Mouse (Mus musculus) MEL (cell line): ENCODE measurements around the gene Sccpdh. TPM values are rescaled to one million over a fixed set of nuclear protein-coding genes. Genes with fewer than 3 reads are reported as not detected.
A peak's percentile ranks its signal among the peaks of the same experiment; 100 is the strongest.

Experiments used
- DNase-seq: peaks from one replicate; pipeline ENCODE4 v3.0.0; 2011; ENCODE audit warnings: low read depth, low spot score
- H3K27ac ChIP-seq: 2 replicates; pipeline ENCODE4 v1.5.1; 2012; ENCODE audit warnings: low read depth, mild to moderate bottlenecking, control low read depth, low read length, moderate library complexity; ENCODE audit not compliant: control insufficient read depth
- H3K27me3 ChIP-seq, 2 experiments: fragments of 150-350 bp in 1 of 2; sonication (generic) in 1 of 2; 2 replicates each; pipeline ENCODE4 v1.6.1; 2012; ENCODE audit warnings: low read length in 2 of 2, mild to moderate bottlenecking in 2 of 2, improper control_type of control experiment in 1 of 2, moderate library complexity in 1 of 2; ENCODE audit not compliant: insufficient read depth in 2 of 2, control insufficient read depth in 1 of 2
- H3K36me3 ChIP-seq, 2 experiments: 2 replicates each; pipeline ENCODE4 v1.6.1; 2012 to 2014; ENCODE audit warnings: low read length in 2 of 2, improper control_type of control experiment in 1 of 2, inconsistent platforms in 1 of 2, mild to moderate bottlenecking in 1 of 2; ENCODE audit not compliant: insufficient read depth in 2 of 2, control insufficient read depth in 1 of 2
- H3K4me1 ChIP-seq, 2 experiments: fragments of 150-350 bp in 1 of 2; sonication (generic) in 1 of 2; 2 replicates each; pipeline ENCODE4 v1.6.1; 2012; ENCODE audit warnings: low read length in 2 of 2, improper control_type of control experiment in 1 of 2, mild to moderate bottlenecking in 1 of 2; ENCODE audit not compliant: insufficient read depth in 2 of 2, control insufficient read depth in 1 of 2
- H3K4me3 ChIP-seq, 2 experiments: fragments of 150-350 bp in 1 of 2; sonication (generic) in 1 of 2; 2 replicates each; pipeline ENCODE4 v1.5.1; 2012; ENCODE audit warnings: low read depth in 2 of 2, low read length in 2 of 2, mild to moderate bottlenecking in 2 of 2, moderate library complexity in 2 of 2, control low read depth in 1 of 2, improper control_type of control experiment in 1 of 2; ENCODE audit not compliant: control insufficient read depth in 1 of 2, insufficient read depth in 1 of 2
- H3K79me2 ChIP-seq: 2 replicates; pipeline ENCODE4 v1.6.1; 2012; ENCODE audit warnings: mild to moderate bottlenecking, low read length, moderate library complexity; ENCODE audit not compliant: control insufficient read depth, poor library complexity, insufficient read depth
- H3K9ac ChIP-seq: 2 replicates; pipeline ENCODE4 v1.6.1; 2012; ENCODE audit warnings: low read depth, mild to moderate bottlenecking, control low read depth, low read length, moderate library complexity; ENCODE audit not compliant: control insufficient read depth, poor library complexity, severe bottlenecking
- H3K9me3 ChIP-seq: fragments of 150-350 bp; sonication (generic); replicated peaks from 2 replicates; pipeline ENCODE4 v1.6.1; 2012; ENCODE audit warnings: mild to moderate bottlenecking, low read length, improper control_type of control experiment, moderate library complexity; ENCODE audit not compliant: insufficient read depth
- BHLHE40 ChIP-seq: IDR thresholded peaks from 2 replicates; pipeline ENCODE4 v1.6.1; 2012; ENCODE audit warnings: low read depth, mild to moderate bottlenecking, inconsistent platforms, low read length, improper control_type of control experiment, borderline replicate concordance
- CHD1 ChIP-seq: IDR thresholded peaks from 2 replicates; pipeline ENCODE4 v1.6.1; 2012; ENCODE audit warnings: low read depth, mild to moderate bottlenecking, inconsistent platforms, low read length, improper control_type of control experiment
- CHD2 ChIP-seq: IDR thresholded peaks from 2 replicates; pipeline ENCODE4 v1.6.1; 2011; ENCODE audit warnings: low read length, improper control_type of control experiment
- CTCF ChIP-seq, 3 experiments: IDR thresholded peaks in 2 of 3; conservative IDR thresholded peaks in 1 of 3; 2 replicates each; pipeline ENCODE4 v1.5.1; 2011 to 2012; ENCODE audit warnings: low read length in 3 of 3, low read depth in 2 of 3, mild to moderate bottlenecking in 2 of 3, improper control_type of control experiment in 1 of 3, inconsistent platforms in 1 of 3, mixed read lengths in 1 of 3, moderate library complexity in 1 of 3; ENCODE audit not compliant: control insufficient read depth in 1 of 3, insufficient read depth in 1 of 3, poor library complexity in 1 of 3, severe bottlenecking in 1 of 3
- ETS1 ChIP-seq: IDR thresholded peaks from 2 replicates; pipeline ENCODE4 v1.6.1; 2012; ENCODE audit warnings: low read depth, mild to moderate bottlenecking, inconsistent platforms, low read length, improper control_type of control experiment, moderate library complexity
- JUND ChIP-seq: IDR thresholded peaks from 2 replicates; pipeline ENCODE4 v1.6.1; 2011; ENCODE audit warnings: low read depth, mild to moderate bottlenecking, improper control_type of control experiment, low read length
- KAT2A ChIP-seq: conservative IDR thresholded peaks from 2 replicates; pipeline ENCODE4 v1.6.1; 2012; ENCODE audit warnings: low read depth, low read length, improper control_type of control experiment, inconsistent platforms
- MAX ChIP-seq: IDR thresholded peaks from 2 replicates; pipeline ENCODE4 v1.6.1; 2011; ENCODE audit warnings: low read length, improper control_type of control experiment
- MAZ ChIP-seq: IDR thresholded peaks from 2 replicates; pipeline ENCODE4 v1.6.1; 2012; ENCODE audit warnings: low read depth, mild to moderate bottlenecking, inconsistent platforms, low read length, improper control_type of control experiment
- MEF2A ChIP-seq: IDR thresholded peaks from 2 replicates; pipeline ENCODE4 v1.6.1; 2014; ENCODE audit warnings: low read depth, mild to moderate bottlenecking, inconsistent platforms, low read length, improper control_type of control experiment; ENCODE audit not compliant: poor library complexity, insufficient replicate concordance, severe bottlenecking; ENCODE audit errors: extremely low read depth
- MXI1 ChIP-seq: IDR thresholded peaks from 2 replicates; pipeline ENCODE4 v1.6.1; 2011; ENCODE audit warnings: mild to moderate bottlenecking, low read depth, low read length, improper control_type of control experiment
- MYB ChIP-seq: IDR thresholded peaks from 2 replicates; pipeline ENCODE4 v1.6.1; 2011; ENCODE audit warnings: mild to moderate bottlenecking, low read depth, low read length, improper control_type of control experiment
- MYC ChIP-seq: IDR thresholded peaks from 2 replicates; pipeline ENCODE4 v1.6.1; 2011; ENCODE audit warnings: low read depth, mild to moderate bottlenecking, low read length, improper control_type of control experiment, moderate library complexity
- NELFE ChIP-seq: IDR thresholded peaks from 2 replicates; pipeline ENCODE4 v1.6.1; 2011; ENCODE audit warnings: low read depth, low read length, improper control_type of control experiment
- NRF1 ChIP-seq: IDR thresholded peaks from 2 replicates; pipeline ENCODE4 v1.6.1; 2014; ENCODE audit warnings: low read depth, mild to moderate bottlenecking, inconsistent platforms, low read length, improper control_type of control experiment, moderate library complexity; ENCODE audit not compliant: poor library complexity, insufficient read depth, severe bottlenecking
- SIN3A ChIP-seq: IDR thresholded peaks from 2 replicates; pipeline ENCODE4 v1.6.1; 2012; ENCODE audit warnings: low read length, improper control_type of control experiment, inconsistent platforms
- SMC3 ChIP-seq: IDR thresholded peaks from 2 replicates; pipeline ENCODE4 v1.6.1; 2011; ENCODE audit warnings: low read depth, low read length, improper control_type of control experiment
- TAL1 ChIP-seq: IDR thresholded peaks from 2 replicates; pipeline ENCODE4 v1.6.1; 2012; ENCODE audit warnings: mild to moderate bottlenecking, inconsistent platforms, low read length, moderate library complexity, mixed read lengths
- TBP ChIP-seq: IDR thresholded peaks from 2 replicates; pipeline ENCODE4 v1.8.0; 2011; ENCODE audit warnings: low read depth, low read length, improper control_type of control experiment
- TCF12 ChIP-seq: IDR thresholded peaks from 2 replicates; pipeline ENCODE4 v1.6.1; 2014; ENCODE audit warnings: low read depth, mild to moderate bottlenecking, inconsistent platforms, low read length, improper control_type of control experiment, moderate library complexity
- UBTF ChIP-seq: IDR thresholded peaks from 2 replicates; pipeline ENCODE4 v1.6.1; 2012; ENCODE audit warnings: low read depth, mild to moderate bottlenecking, inconsistent platforms, low read length, improper control_type of control experiment, moderate library complexity, borderline replicate concordance; ENCODE audit not compliant: insufficient read depth
- USF1 ChIP-seq: IDR thresholded peaks from 2 replicates; pipeline ENCODE4 v1.6.1; 2014; ENCODE audit warnings: low read depth, mild to moderate bottlenecking, inconsistent platforms, low read length, improper control_type of control experiment, moderate library complexity
- USF2 ChIP-seq, 2 experiments: IDR thresholded peaks; 2 replicates each; pipeline ENCODE4 v1.6.1; 2011 to 2012; ENCODE audit warnings: improper control_type of control experiment in 2 of 2, low read length in 2 of 2, borderline replicate concordance in 1 of 2, inconsistent platforms in 1 of 2, low read depth in 1 of 2, mild to moderate bottlenecking in 1 of 2; ENCODE audit not compliant: insufficient read depth in 1 of 2
- ZC3H11A ChIP-seq: IDR thresholded peaks from 2 replicates; pipeline ENCODE4 v1.6.1; 2012; ENCODE audit warnings: low read depth, mild to moderate bottlenecking, inconsistent platforms, low read length, improper control_type of control experiment
- ZKSCAN1 ChIP-seq: IDR thresholded peaks from 2 replicates; pipeline ENCODE4 v1.6.1; 2012; ENCODE audit warnings: low read depth, mild to moderate bottlenecking, inconsistent platforms, low read length, improper control_type of control experiment, moderate library complexity
- ZNF384 ChIP-seq: IDR thresholded peaks from 2 replicates; pipeline ENCODE4 v1.6.1; 2012; ENCODE audit warnings: low read depth, mild to moderate bottlenecking, inconsistent platforms, low read length, improper control_type of control experiment
- polyA plus RNA-seq, 2 experiments: library from polyadenylated mRNA; stranded (reverse) in 1 of 2; unstranded in 1 of 2; fragments of >175 nt in 1 of 2; fragments of >200 nt in 1 of 2; gene quantifications; 2 replicates each; pipeline versions ENCODE4 v1.2.1 to v1.2.4; 2012; ENCODE audit warnings: low replicate concordance in 2 of 2, low read depth in 1 of 2; ENCODE audit not compliant: insufficient read length in 2 of 2, insufficient read depth in 1 of 2, missing spikeins in 1 of 2
- total RNA-seq: library from RNA; depleted of rRNA; stranded (reverse); fragments of 300-350 nt; gene quantifications from 2 replicates; pipeline ENCODE4 v1.2.3, GENCODE M21; 2012

Gene Sccpdh
- total and polyA plus RNA-seq, 3 experiments: 18.5 to 18.7 TPM; not detected in 1

DNA sequence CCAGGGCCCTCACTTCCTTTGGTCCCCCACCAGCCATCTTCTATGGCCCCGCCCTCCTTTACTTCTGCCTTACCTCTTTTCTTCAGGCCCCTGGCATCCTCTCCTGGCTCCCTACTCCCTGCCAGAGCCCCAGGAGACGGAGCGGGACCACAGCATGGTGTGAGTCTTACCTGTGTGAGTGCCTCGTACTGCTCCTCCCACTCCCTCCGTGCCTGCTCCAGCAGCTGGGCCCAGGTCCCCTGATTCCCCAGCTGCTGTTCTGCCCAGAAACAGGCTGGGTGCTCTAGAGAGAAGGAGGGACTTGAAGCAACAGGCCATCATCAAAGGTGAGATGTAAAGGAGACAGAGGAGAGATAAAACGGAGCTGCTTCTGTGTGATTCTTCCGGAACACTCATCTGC lies 44.6 kb downstream of the Sccpdh start:
- no peaks in the 10 kb centered on the region for H3K27me3 ChIP-seq

DNA sequence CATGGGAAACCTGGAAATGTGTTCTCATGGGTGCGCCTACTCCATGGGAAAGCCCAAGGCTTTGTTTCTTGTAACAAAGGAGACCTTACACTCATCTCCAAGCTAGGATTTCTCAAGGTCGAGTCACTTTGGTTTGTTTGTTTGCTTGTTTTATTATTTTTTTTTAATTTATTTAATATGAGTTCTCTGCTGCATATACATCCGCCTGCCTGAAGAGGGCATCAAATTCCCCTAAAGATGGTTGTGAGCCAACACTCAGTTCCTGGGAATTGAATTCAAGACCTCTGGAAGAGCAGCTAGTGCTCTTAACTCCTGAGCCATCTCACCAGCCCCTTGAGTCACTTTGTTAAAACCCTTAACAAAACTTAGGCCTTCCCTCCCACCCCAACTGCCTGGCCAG lies 45.4 kb downstream of the Sccpdh start:
- Histone ChIP-seq H3K27me3 (no peaks in the 10 kb centered on the region), H3K36me3 (peaks cover 0 to 10% of the 10 kb centered on the region in 2 experiments; a peak in 2 of 4 replicates), H3K27ac (no peak overlapping the region), H3K4me1 (peaks cover 4 to 23% of the 10 kb centered on the region in 2 experiments; a peak in 3 of 4 replicates), H3K79me2 (no peaks in the 10 kb centered on the region), H3K9me3 (no peaks in the 10 kb centered on the region), H3K9ac (no peak overlapping the region), H3K4me3 (no peak overlapping the region)
- DNase-seq: peak; percentile 31
- 0 out of 2 replicates have a peak, but pooled peaks have one; percentile 34 for TF ChIP-seq ZKSCAN1
- no peak for TF ChIP-seq MAX
- no peak for TF ChIP-seq SMC3
- TF ChIP-seq TCF12: no peak
- TF ChIP-seq CTCF (IDR thresholded peaks at IDR 0.05 in 2 of 3, conservative IDR thresholded peaks at IDR 0.05 in 1 of 3; ENCODE audit: control insufficient read depth in 1 of 3, insufficient read depth in 1 of 3, low read depth in 2 of 3, low read length in 3 of 3, poor library complexity in 1 of 3, severe bottlenecking in 1 of 3): peak; percentile 19 to 34 (median 31); a peak in 3 of 6 replicates
- TF ChIP-seq NRF1: no peak
- TF ChIP-seq ZNF384: peak; percentile 56

More for the DNA sequence above, 44.6 kb downstream of the Sccpdh start:
- H3K27ac ChIP-seq: no peak overlapping the region
- H3K9me3 ChIP-seq: no peaks in the 10 kb centered on the region
- peaks cover 4 to 23% of the 10 kb centered on the region in 2 experiments; a peak in 3 of 4 replicates for H3K4me1 ChIP-seq
- H3K79me2 ChIP-seq: no peaks in the 10 kb centered on the region
- H3K36me3 ChIP-seq: peaks cover 0 to 10% of the 10 kb centered on the region in 2 experiments; a peak in 2 of 4 replicates
- no peak for DNase-seq
- TF ChIP-seq MAZ (no peak), JUND (no peak), SIN3A (no peak), UBTF (no peak), ETS1 (no peak), MYC (no peak), CTCF (IDR thresholded peaks at IDR 0.05 in 2 of 3, conservative IDR thresholded peaks at IDR 0.05 in 1 of 3; ENCODE audit: control insufficient read depth in 1 of 3, insufficient read depth in 1 of 3, low read depth in 2 of 3, low read length in 3 of 3, poor library complexity in 1 of 3, severe bottlenecking in 1 of 3) (no peak), MYB (no peak), KAT2A (no peak), CHD1 (no peak), MXI1 (no peak), MEF2A (no peak), BHLHE40 (no peak), TBP (no peak), USF2 (IDR thresholded peaks at IDR 0.05; ENCODE audit: borderline replicate concordance in 1 of 2, insufficient read depth in 1 of 2, low read depth in 1 of 2, low read length in 2 of 2) (no peak), ZC3H11A (no peak), USF1 (no peak), TAL1 (no peak), NELFE (no peak), CHD2 (no peak)
- H3K9ac ChIP-seq: no peak overlapping the region
- H3K4me3 ChIP-seq: no peak overlapping the region
